Mouse (Mus musculus) intestine, embryonic 15.5 days (tissue): ENCODE data around the gene Lmtk3. TPM values are rescaled to one million over a fixed set of nuclear protein-coding genes. Genes with fewer than 3 reads are reported as not detected.

Source experiments
- ATAC-seq: fragments of 200-750 bp; cut with Nextera tagmentation; 2 replicates; pipeline ENCODE4 v1.8.0; 2017; ENCODE audit warnings: moderate TSS enrichment, moderate library complexity
- H3K27ac ChIP-seq: fragments of 300-500 bp; sonication (generic); 2 replicates; pipeline ENCODE4 v1.5.1; 2015; ENCODE audit warnings: mild to moderate bottlenecking, inconsistent platforms
- H3K27me3 ChIP-seq: fragments of 300-500 bp; sonication (generic); replicated peaks from 2 replicates; pipeline ENCODE4 v1.6.1; 2015; ENCODE audit warnings: inconsistent platforms
- H3K36me3 ChIP-seq: fragments of 300-500 bp; sonication (generic); 2 replicates; pipeline ENCODE4 v1.6.1; 2015; ENCODE audit warnings: inconsistent platforms
- H3K4me1 ChIP-seq: fragments of 300-500 bp; sonication (generic); replicated peaks from 2 replicates; pipeline ENCODE4 v1.6.1; 2015; ENCODE audit warnings: inconsistent platforms
- H3K4me2 ChIP-seq: fragments of 300-500 bp; sonication (generic); replicated peaks from 2 replicates; pipeline ENCODE4 v1.6.1; 2015; ENCODE audit warnings: mild to moderate bottlenecking, inconsistent platforms
- H3K4me3 ChIP-seq: fragments of 300-500 bp; sonication (generic); replicated peaks from 2 replicates; pipeline ENCODE4 v1.5.1; 2015; ENCODE audit warnings: inconsistent platforms
- H3K9ac ChIP-seq: fragments of 300-500 bp; sonication (generic); 2 replicates; pipeline ENCODE4 v1.6.1; 2015; ENCODE audit warnings: inconsistent platforms
- H3K9me3 ChIP-seq: fragments of 300-500 bp; sonication (generic); 2 replicates; pipeline ENCODE4 v1.6.1; 2016; ENCODE audit warnings: inconsistent platforms
- WGBS: fragments of 180-500 bp; shearing (Covaris S2); methylation state at CpG from one replicate; pipeline ENCODE4 v1.1.7; 2015; 5-methylcytosine and 5-hydroxymethylcytosine counted together
- polyA plus RNA-seq: library from polyadenylated mRNA; unstranded; fragments of >200 nt; fragmentation: Nextera tagmentation; extraction: Ambion mirVana; gene quantifications from 2 replicates; pipeline ENCODE4 v1.2.1, GENCODE M21; 2015

Gene Lmtk3
- polyA plus RNA-seq, 1 experiment from 2014 or later: 0.43 TPM

DNA sequence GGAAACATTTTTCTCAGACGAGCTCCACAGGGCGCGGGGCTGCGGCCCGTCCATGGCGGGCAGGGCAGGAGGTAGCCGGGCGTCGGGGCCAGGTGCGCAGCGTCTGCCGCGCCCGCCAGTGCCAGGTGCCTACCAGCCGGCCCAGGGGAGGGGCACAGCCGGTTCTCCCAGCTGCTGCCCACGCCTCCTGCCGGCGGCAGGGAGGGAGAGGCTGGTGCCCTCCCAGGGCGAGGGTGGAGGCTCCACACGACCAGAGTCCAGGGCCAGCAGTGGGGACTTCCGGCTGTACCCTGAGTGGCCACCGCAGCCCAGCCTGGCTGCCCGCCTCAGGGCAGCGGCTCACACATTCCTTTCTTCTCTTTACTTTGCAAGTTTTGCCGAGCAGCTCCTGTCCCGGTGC lies 24.1 kb upstream of the Lmtk3 start:
- 4% methylated on average over 27 of the region's 27 CpGs for WGBS
- 0 out of 2 replicates have a peak, but pooled peaks cover 8% of the 10 kb centered on the region for H3K4me1 ChIP-seq
- no peaks in the 10 kb centered on the region for H3K36me3 ChIP-seq
- no peak overlapping the region for H3K9ac ChIP-seq
- no peaks in the 10 kb centered on the region for H3K9me3 ChIP-seq
- peak overlapping the region; percentile 21 for H3K4me3 ChIP-seq
- H3K27me3 ChIP-seq: peaks cover 27% of the 10 kb centered on the region
- ATAC-seq: peak; percentile 90
- H3K27ac ChIP-seq: no peak overlapping the region
- peak overlapping the region; percentile 60 for H3K4me2 ChIP-seq

DNA sequence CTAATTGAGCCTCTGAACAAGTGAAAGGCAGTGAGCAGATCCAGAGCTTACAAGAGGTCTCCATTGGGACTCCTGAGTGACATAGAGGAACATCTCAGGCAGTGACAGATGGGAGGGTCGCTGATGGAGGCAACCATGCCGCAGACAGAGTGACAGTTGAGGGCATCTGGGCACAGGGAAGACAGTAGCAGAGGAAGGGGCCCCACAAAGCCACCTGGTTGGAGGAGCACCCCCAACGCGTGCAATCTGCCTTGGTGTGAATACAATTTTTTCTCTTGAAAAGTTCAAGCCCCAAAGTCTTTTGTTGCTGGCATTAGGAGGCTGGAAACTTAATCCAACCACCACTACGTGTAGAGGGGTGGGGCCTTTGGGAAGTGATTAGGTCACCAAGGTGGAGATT lies 23.4 kb upstream of the Lmtk3 start:
- Histone ChIP-seq H3K9me3 (no peaks in the 10 kb centered on the region), H3K4me2 (no peak overlapping the region; the same call in 1 of the 2 replicates), H3K4me3 (no peak overlapping the region), H3K4me1 (0 out of 2 replicates have a peak, but pooled peaks cover 8% of the 10 kb centered on the region), H3K36me3 (no peaks in the 10 kb centered on the region), H3K27ac (no peak overlapping the region), H3K9ac (no peak overlapping the region), H3K27me3 (peaks cover 27% of the 10 kb centered on the region)
- 65% methylated on average over 5 of the region's 5 CpGs for WGBS
- no peak for ATAC-seq

DNA sequence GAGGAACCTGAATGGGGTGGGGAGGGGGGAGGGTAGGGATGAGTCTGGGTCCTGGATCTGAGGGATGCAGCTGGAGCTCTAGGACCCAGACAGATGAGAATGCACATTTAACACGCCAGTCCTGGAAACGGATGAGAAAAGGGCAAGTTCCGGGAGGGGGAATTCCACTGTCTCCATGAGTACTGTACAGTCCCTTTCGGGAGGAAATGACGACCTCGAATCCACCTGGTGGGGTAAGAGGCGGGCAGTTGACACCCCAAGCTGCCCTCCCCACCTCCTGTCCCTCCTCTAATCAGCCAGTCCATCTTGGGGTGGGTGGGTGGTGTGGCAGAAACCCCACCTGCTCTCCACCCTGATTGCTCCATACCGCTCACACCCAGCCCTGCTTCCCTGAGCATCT lies 17.5 kb upstream of the Lmtk3 start:
- Histone ChIP-seq H3K4me2 (no peak overlapping the region), H3K27me3 (no peaks in the 10 kb centered on the region), H3K36me3 (no peaks in the 10 kb centered on the region), H3K27ac (no peak overlapping the region), H3K9ac (no peak overlapping the region), H3K9me3 (no peaks in the 10 kb centered on the region), H3K4me1 (no peaks in the 10 kb centered on the region), H3K4me3 (no peak overlapping the region)
- WGBS: 46% methylated on average over 8 of the region's 8 CpGs
- no peak for ATAC-seq

DNA sequence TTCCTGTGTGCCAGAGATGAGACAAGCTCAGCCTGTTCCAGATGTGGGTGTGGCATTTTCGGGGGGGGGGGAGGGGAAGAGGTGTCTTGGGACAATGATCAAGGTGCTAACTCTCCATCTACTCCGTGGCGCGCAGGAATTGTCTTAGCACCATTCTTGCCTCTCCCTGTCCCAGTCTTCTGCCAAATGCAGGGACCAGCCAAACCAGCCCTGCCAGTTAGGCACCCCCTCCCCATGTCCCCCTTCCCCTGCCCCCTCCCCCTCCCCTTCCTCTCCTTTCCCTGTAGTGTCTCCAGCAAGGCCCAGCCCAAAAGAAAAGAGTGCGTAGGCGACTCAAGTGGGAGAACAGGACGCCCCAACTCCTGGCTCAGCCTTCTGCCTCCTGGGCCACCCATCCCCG lies 16.8 kb upstream of the Lmtk3 start:
- Histone ChIP-seq H3K9ac (no peak overlapping the region), H3K4me3 (no peak overlapping the region), H3K4me2 (no peak overlapping the region), H3K27ac (no peak overlapping the region), H3K36me3 (no peaks in the 10 kb centered on the region), H3K27me3 (no peaks in the 10 kb centered on the region), H3K9me3 (no peaks in the 10 kb centered on the region), H3K4me1 (no peaks in the 10 kb centered on the region)
- no peak for ATAC-seq
- 47% methylated on average over 8 of the region's 8 CpGs for WGBS

DNA sequence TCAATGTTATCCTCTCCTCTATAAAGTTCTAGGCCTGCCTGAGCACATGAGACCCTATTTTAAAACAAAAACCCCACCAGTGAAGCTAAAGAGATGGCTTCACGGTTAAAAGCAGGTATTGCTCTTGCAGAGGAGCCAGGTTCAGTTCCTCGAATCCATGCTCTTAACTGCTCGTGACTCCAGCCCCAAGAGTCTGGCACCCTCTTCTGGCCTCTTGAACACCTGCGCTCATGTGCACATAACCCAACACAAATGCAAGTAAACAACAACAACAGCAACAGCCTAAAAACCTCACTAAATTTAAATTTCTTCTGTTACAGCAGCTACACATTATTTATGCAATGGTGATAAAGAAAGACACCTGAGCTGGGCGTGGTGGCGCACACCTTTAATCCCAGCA lies 16.0 kb upstream of the Lmtk3 start:
- no peaks in the 10 kb centered on the region for H3K36me3 ChIP-seq
- no peaks in the 10 kb centered on the region for H3K27me3 ChIP-seq
- no peak for ATAC-seq
- H3K4me1 ChIP-seq: no peaks in the 10 kb centered on the region
- H3K9ac ChIP-seq: no peak overlapping the region
- no peak overlapping the region for H3K4me2 ChIP-seq
- no peaks in the 10 kb centered on the region for H3K9me3 ChIP-seq
- 96% methylated on average over 6 of the region's 6 CpGs for WGBS
- no peak overlapping the region for H3K4me3 ChIP-seq
- no peak overlapping the region for H3K27ac ChIP-seq

DNA sequence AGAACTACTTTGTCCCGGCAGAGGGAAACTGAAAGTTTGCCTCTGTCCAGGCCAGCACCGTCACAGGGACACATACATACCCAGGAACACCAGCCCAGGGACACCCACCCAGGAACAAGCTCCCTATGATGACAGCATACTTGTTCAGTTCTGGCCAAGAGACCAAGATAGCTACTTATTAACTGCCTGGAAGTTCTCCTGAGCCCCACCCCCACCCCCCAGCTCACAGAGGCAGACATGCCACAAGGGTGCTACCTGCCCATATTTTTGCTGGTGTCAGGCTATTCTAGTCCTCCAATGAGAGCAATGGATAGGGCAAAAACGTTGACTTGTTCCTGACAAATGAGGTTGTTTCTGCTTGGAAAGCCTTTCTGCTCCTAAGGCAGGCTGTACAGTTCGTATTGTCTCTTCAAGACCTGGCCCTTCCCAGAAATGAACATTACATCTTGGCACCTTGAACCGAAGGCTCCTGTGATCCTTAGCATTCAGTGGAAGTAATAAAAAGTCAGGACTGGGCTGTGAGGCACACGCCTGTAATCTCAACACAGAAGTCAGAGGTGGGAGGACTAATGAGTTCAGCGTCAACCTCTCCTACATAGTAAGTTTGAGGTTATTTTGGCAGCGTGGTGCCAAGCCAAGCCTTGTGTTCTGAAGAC lies 13.0 kb upstream of the Lmtk3 start:
- H3K9me3 ChIP-seq: no peaks in the 10 kb centered on the region
- H3K4me2 ChIP-seq: 0 out of 2 replicates have a peak overlapping the region, but pooled peaks have one; percentile 7
- peaks cover 4% of the 10 kb centered on the region; the same call in 1 of the 2 replicates for H3K27me3 ChIP-seq
- no peaks in the 10 kb centered on the region for H3K4me1 ChIP-seq
- no peak overlapping the region for H3K9ac ChIP-seq
- no peaks in the 10 kb centered on the region for H3K36me3 ChIP-seq
- 49% methylated on average over 8 of the region's 8 CpGs for WGBS
- 0 out of 2 replicates have a peak overlapping the region, but pooled peaks have one; percentile 13 for H3K27ac ChIP-seq
- no peak overlapping the region for H3K4me3 ChIP-seq
- ATAC-seq: peak; percentile 81

DNA sequence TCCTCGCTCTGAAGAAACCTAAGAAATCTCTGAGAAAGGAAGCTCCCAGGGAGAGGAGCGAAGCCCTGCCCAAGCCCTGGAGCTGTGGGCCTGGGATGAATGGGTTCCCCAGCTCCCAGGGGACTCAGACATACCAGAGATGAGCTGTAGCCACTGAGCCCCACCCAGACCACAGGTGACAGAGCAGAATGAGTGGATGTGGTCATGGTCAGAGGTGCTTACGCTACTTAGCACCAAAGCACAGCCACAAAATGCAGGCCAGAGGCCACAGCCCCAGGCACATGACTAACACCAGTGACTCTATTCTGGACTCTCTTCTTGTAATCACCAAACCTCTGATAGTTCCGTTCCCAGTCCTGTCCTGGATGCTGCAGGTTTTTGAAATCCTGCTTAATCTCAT lies 12.4 kb upstream of the Lmtk3 start:
- 0 out of 2 replicates have a peak, but pooled peaks have one; percentile 21 for ATAC-seq
- H3K9ac ChIP-seq: no peak overlapping the region
- H3K36me3 ChIP-seq: no peaks in the 10 kb centered on the region
- H3K9me3 ChIP-seq: no peaks in the 10 kb centered on the region
- WGBS: 62% methylated on average over 4 of the region's 4 CpGs
- H3K4me3 ChIP-seq: no peak overlapping the region
- 0 out of 2 replicates have a peak overlapping the region, but pooled peaks have one; percentile 13 for H3K27ac ChIP-seq
- peaks cover 4% of the 10 kb centered on the region; the same call in 1 of the 2 replicates for H3K27me3 ChIP-seq
- no peaks in the 10 kb centered on the region for H3K4me1 ChIP-seq
- H3K4me2 ChIP-seq: no peak overlapping the region

DNA sequence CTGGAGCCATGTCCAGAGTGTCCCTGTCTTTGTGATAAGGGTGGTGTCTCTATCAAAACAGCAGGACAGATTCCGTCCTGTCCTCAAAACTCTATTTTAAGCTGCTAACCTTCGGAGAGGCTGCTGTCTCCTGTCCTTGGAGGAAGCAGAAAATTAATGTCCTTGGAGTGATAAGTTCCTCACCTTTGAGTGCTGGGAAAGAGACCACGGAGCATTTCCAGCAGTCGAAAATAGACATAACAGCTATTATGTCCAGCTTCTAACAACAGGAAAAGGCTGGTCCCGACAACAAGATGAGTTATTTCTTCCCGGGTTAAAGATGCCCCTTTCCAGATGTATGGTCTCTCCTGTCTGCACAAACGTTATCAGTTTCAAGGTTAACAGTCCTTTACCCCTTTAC lies 8.3 kb upstream of the Lmtk3 start:
- Histone ChIP-seq H3K36me3 (no peaks in the 10 kb centered on the region), H3K4me2 (no peak overlapping the region), H3K4me1 (peaks cover 5% of the 10 kb centered on the region), H3K9ac (no peak overlapping the region), H3K9me3 (no peaks in the 10 kb centered on the region), H3K27me3 (peaks cover 4% of the 10 kb centered on the region; the same call in 1 of the 2 replicates), H3K27ac (no peak overlapping the region), H3K4me3 (no peak overlapping the region)
- WGBS: 71% methylated on average over 7 of the region's 7 CpGs
- no peak for ATAC-seq

DNA sequence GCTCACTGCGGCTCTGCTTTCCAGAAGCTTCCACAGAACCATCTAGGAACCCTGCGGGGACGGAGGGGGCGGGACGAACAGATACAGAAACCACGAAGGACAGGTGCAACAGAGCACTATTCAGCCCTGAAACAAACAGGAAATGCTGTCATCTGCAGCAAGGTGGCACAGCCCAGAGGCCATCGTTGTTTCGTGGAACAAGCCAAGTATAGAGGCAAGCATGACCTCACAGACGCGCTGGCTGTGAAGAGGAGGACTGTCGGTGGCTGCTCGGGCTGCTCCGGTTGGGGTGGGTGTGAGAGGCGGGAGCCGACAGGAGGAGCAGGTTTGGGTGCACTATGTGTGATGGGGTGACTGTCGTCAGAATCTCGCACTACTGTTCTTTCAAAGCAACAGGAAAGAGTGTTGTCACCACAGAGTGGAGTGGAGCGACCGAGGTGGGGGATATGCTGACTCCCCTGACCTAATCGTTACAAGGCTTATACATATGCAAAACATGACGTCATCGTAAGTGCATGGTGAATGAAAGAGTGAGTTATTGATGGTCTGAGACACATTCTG lies 4.4 kb upstream of the Lmtk3 start:
- Histone ChIP-seq H3K9me3 (no peaks in the 10 kb centered on the region), H3K36me3 (no peaks in the 10 kb centered on the region), H3K4me3 (no peak overlapping the region), H3K27me3 (0 out of 2 replicates have a peak, but pooled peaks cover 4% of the 10 kb centered on the region), H3K27ac (no peak overlapping the region), H3K4me1 (peaks cover 14% of the 10 kb centered on the region), H3K4me2 (peak overlapping the region; percentile 51), H3K9ac (peak overlapping the region; percentile 11; the same call in 1 of the 2 replicates)
- 17% methylated on average over 22 of the region's 22 CpGs for WGBS
- ATAC-seq: no peak

DNA sequence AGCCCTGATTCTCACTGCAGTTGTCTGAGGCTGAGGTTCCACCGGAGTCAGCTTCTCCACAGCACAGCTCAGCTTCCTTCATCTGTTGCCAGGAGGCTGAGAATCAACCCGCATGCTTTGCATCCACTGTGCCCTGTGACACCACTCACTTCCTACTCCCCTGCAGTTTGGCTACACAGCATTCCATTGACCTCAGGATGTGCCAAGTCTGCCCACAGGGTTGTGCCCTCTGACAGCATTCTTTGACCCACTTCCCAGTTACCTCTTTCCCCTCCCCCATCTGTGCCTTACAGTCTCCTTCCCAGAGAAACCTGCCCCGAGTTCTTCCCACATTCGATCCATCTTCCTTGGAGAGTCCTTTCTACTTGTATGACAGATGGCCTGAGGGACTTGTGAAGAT lies 1.3 kb upstream of the Lmtk3 start:
- no peak overlapping the region for H3K4me2 ChIP-seq
- no peaks in the 10 kb centered on the region for H3K27me3 ChIP-seq
- WGBS: 67% methylated on average over 4 of the region's 4 CpGs
- H3K9ac ChIP-seq: no peak overlapping the region
- ATAC-seq: no peak
- H3K4me3 ChIP-seq: no peak overlapping the region
- peaks cover 36% of the 10 kb centered on the region for H3K4me1 ChIP-seq
- H3K27ac ChIP-seq: no peak overlapping the region
- no peaks in the 10 kb centered on the region for H3K9me3 ChIP-seq
- H3K36me3 ChIP-seq: no peaks in the 10 kb centered on the region

DNA sequence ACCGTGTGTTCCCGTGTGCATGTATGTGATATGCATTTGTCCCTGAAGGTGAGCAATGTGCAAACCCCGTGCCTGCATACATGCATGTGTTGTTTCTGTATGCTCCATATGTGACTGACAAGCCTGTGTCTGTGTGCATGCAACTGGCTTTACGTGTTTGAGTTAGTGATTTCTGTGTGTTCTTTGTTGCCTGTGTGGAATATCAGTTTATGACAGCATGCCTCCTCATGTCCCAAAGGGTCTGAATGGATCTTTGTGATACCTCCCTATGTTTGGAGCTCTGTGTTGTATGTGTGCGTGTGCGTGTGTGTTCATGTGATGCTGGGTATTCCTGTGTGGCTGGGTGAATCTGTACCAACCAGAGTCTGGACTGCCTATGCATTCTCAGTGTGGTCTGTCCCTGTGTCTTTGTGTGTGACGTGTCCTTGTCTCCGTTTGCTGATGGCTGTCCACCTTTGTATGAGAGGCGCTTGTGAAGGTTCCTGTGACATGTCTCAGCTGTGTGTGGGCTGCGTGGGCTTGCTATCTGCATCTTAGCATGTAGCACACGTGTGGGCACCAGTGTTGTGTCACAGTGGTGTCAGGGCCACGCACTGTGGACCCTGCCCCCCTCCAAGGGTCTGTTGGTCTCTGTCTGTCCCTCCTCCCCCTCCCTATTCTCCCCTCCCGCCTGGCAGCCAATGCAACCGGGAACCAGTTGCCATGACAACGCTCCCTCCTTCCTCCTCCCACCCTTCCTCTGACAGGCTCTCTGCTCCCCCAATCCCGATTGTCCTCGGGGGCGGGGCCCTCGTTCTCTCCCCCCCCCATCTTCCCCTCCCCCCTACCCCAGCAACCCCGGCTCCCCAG lies 1.2 kb downstream of the Lmtk3 start, which contains the start of gene Sult2b1:
TSS of gene Sult2b1 (minus strand) at position 146 of the 849 bp plus-strand sequence.
- H3K9me3 ChIP-seq: no peaks in the 10 kb centered on the region
- H3K27ac ChIP-seq: no peak within 1 kb of the TSS
- 24% methylated on average over 18 of the region's 20 CpGs for WGBS
- peak within 1 kb of the TSS; percentile 41 for H3K9ac ChIP-seq
- H3K27me3 ChIP-seq: no peaks in the 10 kb centered on the region
- no peaks in the 10 kb centered on the region for H3K36me3 ChIP-seq
- peaks cover 31% of the 10 kb centered on the region for H3K4me1 ChIP-seq
- ATAC-seq: peak; percentile 37
- peak within 1 kb of the TSS; percentile 62 for H3K4me3 ChIP-seq
- peak within 1 kb of the TSS; percentile 79 for H3K4me2 ChIP-seq
